Mouse (Mus musculus) CH12.LX (cell line): ENCODE results near the gene Tmem200c. TPM values are rescaled to one million over a fixed set of nuclear protein-coding genes. Genes with fewer than 3 reads are reported as not detected.

Experiments
- DNase-seq: peaks from one replicate; pipeline ENCODE4 v3.0.0-alpha.2; 2013; ENCODE audit errors: extremely low read depth
- H3K27ac ChIP-seq: 2 replicates; pipeline ENCODE4 v1.5.1; 2012; ENCODE audit warnings: low read depth, mild to moderate bottlenecking, control low read depth, moderate library complexity; ENCODE audit not compliant: insufficient read depth
- H3K27me3 ChIP-seq: replicated peaks from 2 replicates; pipeline ENCODE3; 2012; ENCODE audit warnings: inconsistent platforms
- H3K36me3 ChIP-seq, 2 experiments: replicated peaks in 1 of 2; 2 replicates each; pipeline versions ENCODE3 to v1.6.1; 2012; ENCODE audit warnings: inconsistent platforms in 1 of 2, low read length in 1 of 2, mild to moderate bottlenecking in 1 of 2, mixed read lengths in 1 of 2, moderate library complexity in 1 of 2; ENCODE audit not compliant: control insufficient read depth in 1 of 2, insufficient read depth in 1 of 2
- H3K4me1 ChIP-seq, 2 experiments: 2 replicates each; pipeline ENCODE4 v1.6.1; 2012; ENCODE audit warnings: inconsistent platforms in 1 of 2, moderate library complexity in 1 of 2; ENCODE audit not compliant: insufficient read depth in 2 of 2, control insufficient read depth in 1 of 2
- H3K4me2 ChIP-seq: 2 replicates; pipeline ENCODE4 v1.6.1; 2012; ENCODE audit warnings: low read depth, mild to moderate bottlenecking, control low read depth; ENCODE audit not compliant: poor library complexity, insufficient read depth, severe bottlenecking
- H3K4me3 ChIP-seq, 3 experiments: fragments of 150-350 bp in 1 of 3; sonication (generic) in 1 of 3; replicated peaks in 1 of 3; 2 replicates each; pipeline versions ENCODE3 to v1.5.1; 2011 to 2012; ENCODE audit warnings: low read depth in 2 of 3, low read length in 2 of 3, mild to moderate bottlenecking in 2 of 3, moderate library complexity in 2 of 3, control low read depth in 1 of 3, improper control_type of control experiment in 1 of 3, inconsistent platforms in 1 of 3, mixed read lengths in 1 of 3; ENCODE audit not compliant: poor library complexity in 1 of 3
- H3K79me2 ChIP-seq: replicated peaks from 2 replicates; pipeline ENCODE4 v1.6.1; 2012; ENCODE audit warnings: mild to moderate bottlenecking, moderate library complexity; ENCODE audit not compliant: control insufficient read depth, poor library complexity, insufficient read depth, severe bottlenecking; ENCODE audit errors: extremely low read depth
- H3K9ac ChIP-seq: 2 replicates; pipeline ENCODE4 v1.6.1; 2012; ENCODE audit warnings: low read depth, mild to moderate bottlenecking, control low read depth, moderate library complexity; ENCODE audit not compliant: insufficient read depth
- H3K9me3 ChIP-seq: replicated peaks from 2 replicates; pipeline ENCODE3; 2012; ENCODE audit warnings: low read length, inconsistent platforms, mixed read lengths
- BHLHE40 ChIP-seq: IDR thresholded peaks from 2 replicates; pipeline ENCODE4 v1.6.1; 2011; ENCODE audit warnings: mild to moderate bottlenecking, low read depth, low read length, improper control_type of control experiment
- CHD1 ChIP-seq: IDR thresholded peaks from 2 replicates; pipeline ENCODE4 v1.6.1; 2012; ENCODE audit warnings: low read depth, low read length, improper control_type of control experiment, inconsistent platforms
- CTCF ChIP-seq, 2 experiments: IDR thresholded peaks in 1 of 2; conservative IDR thresholded peaks in 1 of 2; 2 replicates each; pipeline ENCODE4 v1.5.1; 2011 to 2012; ENCODE audit warnings: low read depth in 2 of 2, low read length in 2 of 2, improper control_type of control experiment in 1 of 2, inconsistent platforms in 1 of 2, mild to moderate bottlenecking in 1 of 2, moderate library complexity in 1 of 2
- E2F4 ChIP-seq: IDR thresholded peaks from 2 replicates; pipeline ENCODE4 v1.6.1; 2011; ENCODE audit warnings: low read depth, low read length, improper control_type of control experiment; ENCODE audit not compliant: insufficient replicate concordance
- ELF1 ChIP-seq: IDR thresholded peaks from 2 replicates; pipeline ENCODE4 v1.6.1; 2014; ENCODE audit warnings: low read depth, mild to moderate bottlenecking, inconsistent platforms, low read length, improper control_type of control experiment
- EP300 ChIP-seq: IDR thresholded peaks from 2 replicates; pipeline ENCODE4 v1.6.1; 2011; ENCODE audit warnings: low read length, improper control_type of control experiment
- ETS1 ChIP-seq: conservative IDR thresholded peaks from 2 replicates; pipeline ENCODE4 v1.6.1; 2012; ENCODE audit warnings: low read depth, mild to moderate bottlenecking, inconsistent platforms, low read length, improper control_type of control experiment, moderate library complexity
- MAX ChIP-seq: IDR thresholded peaks from 2 replicates; pipeline ENCODE4 v1.6.1; 2011; ENCODE audit warnings: low read length, improper control_type of control experiment
- MAZ ChIP-seq: IDR thresholded peaks from 2 replicates; pipeline ENCODE4 v1.6.1; 2012; ENCODE audit warnings: low read depth, mild to moderate bottlenecking, inconsistent platforms, low read length, improper control_type of control experiment, moderate library complexity
- MEF2A ChIP-seq: IDR thresholded peaks from 2 replicates; pipeline ENCODE4 v1.6.1; 2014; ENCODE audit warnings: low read depth, mild to moderate bottlenecking, inconsistent platforms, low read length, improper control_type of control experiment, borderline replicate concordance
- NRF1 ChIP-seq: IDR thresholded peaks from 2 replicates; pipeline ENCODE4 v1.6.1; 2014; ENCODE audit warnings: low read depth, mild to moderate bottlenecking, inconsistent platforms, low read length, improper control_type of control experiment, moderate library complexity
- PAX5 ChIP-seq: IDR thresholded peaks from 2 replicates; pipeline ENCODE4 v1.6.1; 2012; ENCODE audit warnings: low read length, inconsistent platforms, mixed read lengths
- POLR2A ChIP-seq: IDR thresholded peaks from 2 replicates; pipeline ENCODE4 v1.6.1; 2011; ENCODE audit warnings: low read depth, mild to moderate bottlenecking, improper control_type of control experiment, low read length
- POLR2AphosphoS2 ChIP-seq: IDR thresholded peaks from 2 replicates; pipeline ENCODE4 v1.6.1; 2011; ENCODE audit warnings: low read depth, low read length, improper control_type of control experiment
- RAD21 ChIP-seq: IDR thresholded peaks from 2 replicates; pipeline ENCODE4 v1.6.1; 2011; ENCODE audit warnings: low read depth, mild to moderate bottlenecking, low read length, improper control_type of control experiment, moderate library complexity
- SIN3A ChIP-seq: IDR thresholded peaks from 2 replicates; pipeline ENCODE4 v1.6.1; 2012; ENCODE audit warnings: low read length, improper control_type of control experiment, inconsistent platforms
- SMC3 ChIP-seq: IDR thresholded peaks from 2 replicates; pipeline ENCODE4 v1.6.1; 2011; ENCODE audit warnings: low read depth, low read length, improper control_type of control experiment
- TBP ChIP-seq: conservative IDR thresholded peaks from 2 replicates; pipeline ENCODE4 v1.6.1; 2011; ENCODE audit warnings: low read depth, low read length, improper control_type of control experiment
- USF2 ChIP-seq: conservative IDR thresholded peaks from 2 replicates; pipeline ENCODE4 v1.6.1; 2011; ENCODE audit warnings: low read depth, low read length, improper control_type of control experiment
- ZC3H11A ChIP-seq: IDR thresholded peaks from 2 replicates; pipeline ENCODE4 v1.6.1; 2012; ENCODE audit warnings: low read depth, mild to moderate bottlenecking, inconsistent platforms, low read length, improper control_type of control experiment
- ZKSCAN1 ChIP-seq: IDR thresholded peaks from 2 replicates; pipeline ENCODE4 v1.6.1; 2012; ENCODE audit warnings: low read depth, inconsistent platforms, low read length, improper control_type of control experiment, borderline replicate concordance
- ZNF384 ChIP-seq: IDR thresholded peaks from 2 replicates; pipeline ENCODE4 v1.6.1; 2012; ENCODE audit warnings: low read depth, low read length, improper control_type of control experiment, inconsistent platforms
- dilution Hi-C: fragments of 300-500 bp; cut with MboI; formaldehyde crosslinking; loops from 2 replicates; pipeline ENCODE4 v1.14.3; 2020; ENCODE audit warnings: low sequenced_read_pairs; ENCODE audit not compliant: extremely low pct_unique_long_range_greater_than_20kb, extremely low pct_ligation_motif_present
- in situ Hi-C: fragments of 300-500 bp; cut with MboI; formaldehyde crosslinking; loops from 3 replicates; pipeline ENCODE4 v1.14.3; 2019; ENCODE audit warnings: low sequenced_read_pairs, low pct_ligation_motif_present, low pct_unique_long_range_greater_than_20kb, mixed read lengths
- polyA plus RNA-seq: library from polyadenylated mRNA; unstranded; fragments of >175 nt; gene quantifications from 2 replicates; pipeline ENCODE4 v1.2.1, GENCODE M21; 2012; ENCODE audit warnings: low read depth; ENCODE audit not compliant: insufficient read length
- total RNA-seq, 2 experiments: library from RNA; depleted of rRNA; stranded (reverse); fragments of 300-350 nt in 1 of 2; fragments of >200 nt in 1 of 2; gene quantifications; 2 replicates each; pipeline ENCODE4 v1.2.3; 2012 to 2014

The Tmem200c gene
- total and polyA plus RNA-seq, 3 experiments: not detected

GRCm38 (mm10) chr17:68868439-68868838, 42.0 kb downstream of the Tmem200c start:
- no peaks in the 10 kb centered on the region for H3K36me3 ChIP-seq
- no peak overlapping the region for H3K9ac ChIP-seq
- dilution Hi-C loops (no loop called here), in situ Hi-C loops (no loop called here)
- no peaks in the 10 kb centered on the region for H3K27me3 ChIP-seq
- no peaks in the 10 kb centered on the region for H3K79me2 ChIP-seq
- no peak for DNase-seq
- H3K4me2 ChIP-seq: no peak overlapping the region
- H3K27ac ChIP-seq: no peak overlapping the region
- H3K9me3 ChIP-seq: peaks cover 60% of the 10 kb centered on the region
- no peak overlapping the region for H3K4me3 ChIP-seq
- TF ChIP-seq USF2 (no peak), NRF1 (no peak), MAX (no peak), BHLHE40 (no peak), TBP (no peak), PAX5 (no peak), MEF2A (no peak), ZNF384 (no peak), ZKSCAN1 (no peak), CHD1 (no peak), EP300 (no peak), E2F4 (no peak), POLR2AphosphoS2 (no peak), MAZ (no peak), CTCF (conservative IDR thresholded peaks at IDR 0.05 in 1 of 2, IDR thresholded peaks at IDR 0.05 in 1 of 2; ENCODE audit: low read depth in 2 of 2, low read length in 2 of 2) (no peak), SMC3 (no peak)
- no peaks in the 10 kb centered on the region for H3K4me1 ChIP-seq

GRCm38 (mm10) chr17:68874021-68874420, 47.6 kb downstream of the Tmem200c start:
- no peaks in the 10 kb centered on the region for H3K79me2 ChIP-seq
- H3K4me2 ChIP-seq: no peak overlapping the region
- no peak for DNase-seq
- TF ChIP-seq RAD21: no peak
- H3K27me3 ChIP-seq: no peaks in the 10 kb centered on the region
- H3K4me1 ChIP-seq: no peaks in the 10 kb centered on the region
- H3K27ac ChIP-seq: no peak overlapping the region
- dilution Hi-C loops (no loop called here), in situ Hi-C loops (no loop called here)
- H3K9me3 ChIP-seq: peaks cover 57% of the 10 kb centered on the region
- H3K36me3 ChIP-seq: no peaks in the 10 kb centered on the region
- no peak overlapping the region for H3K4me3 ChIP-seq
- no peak overlapping the region for H3K9ac ChIP-seq

GRCm38 (mm10) chr17:68875251-68875650, 48.8 kb downstream of the Tmem200c start:
- dilution Hi-C loops (no loop called here), in situ Hi-C loops (no loop called here)
- Histone ChIP-seq H3K4me1 (no peaks in the 10 kb centered on the region), H3K27ac (no peak overlapping the region), H3K36me3 (no peaks in the 10 kb centered on the region), H3K27me3 (no peaks in the 10 kb centered on the region), H3K9ac (no peak overlapping the region), H3K79me2 (no peaks in the 10 kb centered on the region), H3K9me3 (peaks cover 62% of the 10 kb centered on the region), H3K4me2 (no peak overlapping the region)
- DNase-seq: no peak
- no peak for TF ChIP-seq SIN3A
- no peak for TF ChIP-seq E2F4
- no peak for TF ChIP-seq ZC3H11A
- TF ChIP-seq ETS1: no peak
- no peak for TF ChIP-seq ELF1
- no peak for TF ChIP-seq BHLHE40
- no peak for TF ChIP-seq POLR2A
- TF ChIP-seq ZNF384: no peak
- TF ChIP-seq SMC3: no peak
- TF ChIP-seq, all 38 proteins: peak for 0
- H3K4me3 ChIP-seq: no peak overlapping the region
